Mouse (Mus musculus): ENCODE measurements around the gene Plxnd1.

GRCm38 (mm10) chr6:115938798-115939197 is 56.0 kb downstream of the Plxnd1 start:
- TF ChIP-seq CTCF (IDR thresholded peaks at IDR 0.05; ENCODE audit: control insufficient read depth, insufficient read depth, insufficient replicate concordance, low read depth, low read length) = no peak
- no peak for TF ChIP-seq POLR2A (IDR thresholded peaks at IDR 0.05; ENCODE audit: control insufficient read depth, low read depth, low read length)

Data from testis, adult 2 months (tissue).